Comparison of ENCODE assay signal across 17 mouse cellular contexts in genomic region chr8:57334714-57335113, GRCm38 (mm10). TPM values are rescaled to one million over a fixed set of nuclear protein-coding genes. Genes with fewer than 3 reads are reported as not detected.
DNase-seq lines count a peak whose midpoint lies in the region; ATAC-seq and TF ChIP-seq lines count a peak whose summit lies in the region.
"Had no signal": no experiment of that assay in that cellular context is flagged by ENCODE, and none has a peak within 500 bp of the region (broad histone marks: within the 10 kb centered on the region; RNA-seq: fewer than 3 reads in every experiment).

No protein-coding gene starts in this region.

- H3K9me3 ChIP-seq in lung, embryonic 14.5 days (ENCODE audit: low read depth, low read length) = no peaks in the 10 kb centered on the region
- no peaks in the 10 kb centered on the region for H3K9me3 ChIP-seq in lung, postnatal 0 days (ENCODE audit: low read length)
- H3K9me3 ChIP-seq in heart, postnatal 0 days (replicated peaks; ENCODE audit: control insufficient read depth, low read length) = no peaks in the 10 kb centered on the region
- no peaks in the 10 kb centered on the region for H3K9me3 ChIP-seq in stomach, embryonic 15.5 days
- H3K9me3 ChIP-seq: forebrain, embryonic 12.5 days; liver, embryonic 13.5 days; neural tube, embryonic 12.5 days had no signal

- no peak overlapping the region for H3K4me3 ChIP-seq in lung, embryonic 14.5 days (ENCODE audit: low read depth, low read length)
- no peak overlapping the region for H3K4me3 ChIP-seq in lung, postnatal 0 days (ENCODE audit: low read depth, low read length)
- H3K4me3 ChIP-seq in heart, postnatal 0 days (ENCODE audit: low read depth, low read length) = peak overlapping the region; percentile 60
- H3K4me3 ChIP-seq in stomach, embryonic 15.5 days (replicated peaks) = no peak overlapping the region
- H3K4me3 ChIP-seq: forebrain, embryonic 12.5 days; neural tube, embryonic 12.5 days had no signal

- peak; percentile 41 for DNase-seq in heart, adult 11 months
- no peak for DNase-seq in heart, postnatal 4 days
- DNase-seq in lung, embryonic 14.5 days = no peak
- no peak for DNase-seq in lung, postnatal 0 days (ENCODE audit: low spot score)
- DNase-seq in heart, postnatal 0 days (ENCODE audit: low spot score) = peak; percentile 23
- DNase-seq in urinary bladder, postnatal 4 days (ENCODE audit: low spot score in 2 of 2) = no peak
- DNase-seq in layer of hippocampus, postnatal 36 days = no peak
- DNase-seq: cerebellum, adult 9-10 months; liver, embryonic 13.5 days; lung, postnatal 36 days; thymus, postnatal 4 days had no signal

- no peak overlapping the region for H3K9ac ChIP-seq in lung, embryonic 14.5 days
- no peak overlapping the region for H3K9ac ChIP-seq in lung, postnatal 0 days (replicated peaks; ENCODE audit: low read depth)
- H3K9ac ChIP-seq in heart, postnatal 0 days (replicated peaks; ENCODE audit: low read depth, low read length) = peak overlapping the region; percentile 78; the same call in 1 of the 2 replicates
- H3K9ac ChIP-seq in stomach, embryonic 15.5 days = no peak overlapping the region
- H3K9ac ChIP-seq: forebrain, embryonic 12.5 days; liver, embryonic 13.5 days; neural tube, embryonic 12.5 days had no signal

- 2% methylated on average over 5 of the region's 5 CpGs for WGBS in lung, embryonic 14.5 days
- 5% methylated on average over 5 of the region's 5 CpGs for WGBS in lung, postnatal 0 days
- 27% methylated on average over 5 of the region's 5 CpGs for WGBS in heart, postnatal 0 days
- 23% methylated on average over 5 of the region's 5 CpGs for WGBS in stomach, embryonic 15.5 days

- TF ChIP-seq EP300 in lung, postnatal 0 days (IDR thresholded peaks at IDR 0.05) = no peak
- no peak for TF ChIP-seq EP300 in heart, postnatal 0 days (IDR thresholded peaks at IDR 0.05; ENCODE audit: low read depth)

- peak overlapping the region; percentile 45; the same call in 1 of the 2 replicates for H3K4me2 ChIP-seq in lung, embryonic 14.5 days
- no peak overlapping the region for H3K4me2 ChIP-seq in lung, postnatal 0 days (replicated peaks; ENCODE audit: low read depth, low read length)
- peak overlapping the region; percentile 81 for H3K4me2 ChIP-seq in heart, postnatal 0 days (ENCODE audit: low read depth, low read length)
- peak overlapping the region; percentile 54; the same call in 1 of the 2 replicates for H3K4me2 ChIP-seq in stomach, embryonic 15.5 days
- H3K4me2 ChIP-seq: forebrain, embryonic 12.5 days; neural tube, embryonic 12.5 days had no signal

- no peaks in the 10 kb centered on the region for H3K36me3 ChIP-seq in lung, embryonic 14.5 days (ENCODE audit: insufficient read depth)
- H3K36me3 ChIP-seq in lung, postnatal 0 days (ENCODE audit: insufficient read depth, low read length) = no peaks in the 10 kb centered on the region
- H3K36me3 ChIP-seq in heart, postnatal 0 days (replicated peaks; ENCODE audit: control insufficient read depth, insufficient read depth, low read length) = no peaks in the 10 kb centered on the region
- no peaks in the 10 kb centered on the region for H3K36me3 ChIP-seq in stomach, embryonic 15.5 days
- H3K36me3 ChIP-seq: forebrain, embryonic 12.5 days; liver, embryonic 13.5 days; neural tube, embryonic 12.5 days had no signal

- H3K4me1 ChIP-seq in lung, embryonic 14.5 days (ENCODE audit: insufficient read depth) = no peaks in the 10 kb centered on the region
- no peaks in the 10 kb centered on the region; the same call in 1 of the 2 replicates for H3K4me1 ChIP-seq in lung, postnatal 0 days (ENCODE audit: insufficient read depth, low read depth, low read length)
- 0 out of 2 replicates have a peak, but pooled peaks cover 12% of the 10 kb centered on the region for H3K4me1 ChIP-seq in heart, postnatal 0 days (ENCODE audit: control insufficient read depth, insufficient read depth)
- no peaks in the 10 kb centered on the region for H3K4me1 ChIP-seq in stomach, embryonic 15.5 days
- H3K4me1 ChIP-seq: liver, embryonic 13.5 days had no signal

- no peak overlapping the region for H3K27ac ChIP-seq in lung, embryonic 14.5 days (ENCODE audit: low read depth)
- H3K27ac ChIP-seq in lung, postnatal 0 days (ENCODE audit: low read length) = no peak overlapping the region
- peak overlapping the region; percentile 95 for H3K27ac ChIP-seq in heart, postnatal 0 days (ENCODE audit: low read depth)
- no peak overlapping the region for H3K27ac ChIP-seq in stomach, embryonic 15.5 days
- H3K27ac ChIP-seq: forebrain, embryonic 12.5 days; kidney, postnatal 0 days; liver, embryonic 13.5 days; neural tube, embryonic 12.5 days had no signal

- peaks cover 90% of the 10 kb centered on the region for H3K27me3 ChIP-seq in lung, embryonic 14.5 days (ENCODE audit: insufficient read depth, low read length)
- peaks cover 66% of the 10 kb centered on the region for H3K27me3 ChIP-seq in lung, postnatal 0 days (replicated peaks; ENCODE audit: insufficient read depth, low read length)
- no peaks in the 10 kb centered on the region for H3K27me3 ChIP-seq in heart, postnatal 0 days (ENCODE audit: control insufficient read depth, insufficient read depth, low read length)
- peaks cover 31% of the 10 kb centered on the region for H3K27me3 ChIP-seq in stomach, embryonic 15.5 days (replicated peaks)

- no peak for TF ChIP-seq CTCF in lung, embryonic 14.5 days (IDR thresholded peaks at IDR 0.05; ENCODE audit: low read depth)
- no peak for TF ChIP-seq CTCF in lung, postnatal 0 days (IDR thresholded peaks at IDR 0.05)
- TF ChIP-seq CTCF in heart, postnatal 0 days (IDR thresholded peaks at IDR 0.05; ENCODE audit: low read depth) = no peak

- ATAC-seq in lung, embryonic 14.5 days (ENCODE audit: insufficient read depth) = no peak
- no peak for ATAC-seq in lung, postnatal 0 days
- no peak for ATAC-seq in heart, postnatal 0 days (ENCODE audit: insufficient read depth, low read depth)
- no peak for ATAC-seq in stomach, embryonic 15.5 days (ENCODE audit: insufficient read depth, low FRiP score, low read depth)
- ATAC-seq: midbrain, embryonic 16.5 days had no signal

RNA-seq across cellular contexts. Expression of gene Hand2, which starts 13.9 kb away (rescaled TPM):
- 10 to 100 TPM; 62.1 to 69.6 TPM for total RNA-seq in heart, postnatal 4 days (2021)
- 0.16 and 0.24 TPM in 2 replicates for polyA plus RNA-seq in lung, embryonic 14.5 days (2014; fragmentation: Nextera tagmentation; extraction: Ambion mirVana)
- polyA plus RNA-seq in lung, postnatal 0 days (2015; fragmentation: Nextera tagmentation; extraction: Ambion mirVana) = 0.12 and 0.14 TPM in 2 replicates
- 33.2 and 39.5 TPM in 2 replicates for total RNA-seq in heart, postnatal 0 days (2014; rRNA removed; ENCODE audit: low replicate concordance)
- polyA plus RNA-seq in heart, postnatal 0 days (2015; fragmentation: Nextera tagmentation; extraction: Ambion mirVana) = 9.9 and 11.7 TPM in 2 replicates
- 9.4 and 9.8 TPM in 2 replicates for polyA plus RNA-seq in stomach, embryonic 15.5 days (2015; fragmentation: Nextera tagmentation; extraction: Ambion mirVana)
- total RNA-seq in layer of hippocampus, postnatal 36 days (2021) = not detected
- total RNA-seq: layer of hippocampus, postnatal 10 days had no signal
- polyA plus RNA-seq: forebrain, embryonic 12.5 days; kidney, postnatal 0 days; midbrain, embryonic 16.5 days had no signal

Comparison
In these comparisons a context has a peak if more than half of its experiments do, and no peak if none do; other contexts are left out.
1. DNase-seq: peak in heart, adult 11 months (single experiment) and heart, postnatal 0 days (single experiment); none in heart, postnatal 4 days (single experiment), lung, embryonic 14.5 days (single experiment), lung, postnatal 0 days (single experiment), urinary bladder, postnatal 4 days (0 of 2) and layer of hippocampus, postnatal 36 days (0 of 2).